In genomic region chr8:107292119-107292927, GRCm38 (mm10) we compare ENCODE assay signal across 8 mouse cellular contexts. TPM values are rescaled to one million over a fixed set of nuclear protein-coding genes. Genes with fewer than 3 reads are reported as not detected.
DNase-seq lines count a peak whose midpoint lies in the region; ATAC-seq and TF ChIP-seq lines count a peak whose summit lies in the region.

No protein-coding gene starts in this region.

- no peaks in the 10 kb centered on the region for H3K9me3 ChIP-seq in kidney, embryonic 16.5 days (ENCODE audit: low read length)
- H3K9me3 ChIP-seq in forebrain, embryonic 14.5 days (replicated peaks; ENCODE audit: control insufficient read depth, low read length): no peaks in the 10 kb centered on the region
- no peaks in the 10 kb centered on the region for H3K9me3 ChIP-seq in liver, postnatal 0 days (ENCODE audit: low read length)

- peak overlapping the region; percentile 44 for H3K4me2 ChIP-seq in kidney, embryonic 16.5 days (replicated peaks; ENCODE audit: low read depth, low read length)
- peak overlapping the region; percentile 47 for H3K4me2 ChIP-seq in forebrain, embryonic 14.5 days (ENCODE audit: low read length)
- H3K4me2 ChIP-seq in liver, postnatal 0 days (ENCODE audit: low read depth, low read length): peak overlapping the region; percentile 87

- TF ChIP-seq EP300 in liver, postnatal 0 days (IDR thresholded peaks at IDR 0.05; ENCODE audit: low read depth): no peak

- H3K4me1 ChIP-seq in kidney, embryonic 16.5 days (ENCODE audit: insufficient read depth, low read length): peaks cover 19% of the 10 kb centered on the region
- H3K4me1 ChIP-seq in forebrain, embryonic 14.5 days (ENCODE audit: control insufficient read depth, insufficient read depth, low read length): peaks cover 11% of the 10 kb centered on the region
- peaks cover 3% of the 10 kb centered on the region; the same call in 1 of the 2 replicates for H3K4me1 ChIP-seq in liver, postnatal 0 days (ENCODE audit: insufficient read depth)

- peak; percentile 8; the same call in 1 of the 2 replicates for TF ChIP-seq CTCF in liver, postnatal 0 days (IDR thresholded peaks at IDR 0.05; ENCODE audit: low read depth)

- no peaks in the 10 kb centered on the region for H3K36me3 ChIP-seq in kidney, embryonic 16.5 days (ENCODE audit: insufficient read depth, low read length)
- H3K36me3 ChIP-seq in forebrain, embryonic 14.5 days (ENCODE audit: control insufficient read depth, insufficient read depth, low read length): no peaks in the 10 kb centered on the region
- no peaks in the 10 kb centered on the region; the same call in 1 of the 2 replicates for H3K36me3 ChIP-seq in liver, postnatal 0 days (replicated peaks; ENCODE audit: insufficient read depth, low read length)

- H3K9ac ChIP-seq in kidney, embryonic 16.5 days (replicated peaks; ENCODE audit: low read length): peak overlapping the region; percentile 58
- peak overlapping the region; percentile 74 for H3K9ac ChIP-seq in forebrain, embryonic 14.5 days (ENCODE audit: low read length)
- peak overlapping the region; percentile 96 for H3K9ac ChIP-seq in liver, postnatal 0 days (replicated peaks)

- no peak for DNase-seq in kidney, postnatal 10 days
- peak; percentile 55 for DNase-seq in ZHBTc4 (ENCODE audit: low read depth, low spot score)
- no peak for DNase-seq in forebrain, embryonic 14.5 days (ENCODE audit: low spot score)
- DNase-seq in liver, postnatal 0 days: no peak
- DNase-seq in testis, postnatal 14 days (ENCODE audit: low spot score): peak; percentile 16
- DNase-seq in right cerebral cortex, postnatal 25 days: no peak
- no peak for DNase-seq in cerebellum, postnatal 4 days (ENCODE audit: low spot score in 2 of 2)

- no peaks in the 10 kb centered on the region for H3K27me3 ChIP-seq in kidney, embryonic 16.5 days (ENCODE audit: insufficient read depth, low read length)
- no peaks in the 10 kb centered on the region for H3K27me3 ChIP-seq in forebrain, embryonic 14.5 days (replicated peaks; ENCODE audit: control insufficient read depth, insufficient read depth, low read length)
- no peaks in the 10 kb centered on the region for H3K27me3 ChIP-seq in liver, postnatal 0 days (ENCODE audit: insufficient read depth, low read length)

- WGBS in kidney, embryonic 16.5 days: 53% methylated on average over 18 of the region's 18 CpGs
- 63% methylated on average over 18 of the region's 18 CpGs for WGBS in forebrain, embryonic 14.5 days
- WGBS in liver, postnatal 0 days (ENCODE audit: insufficient replicate concordance): 56% methylated on average over 18 of the region's 18 CpGs

- peak; percentile 24 for ATAC-seq in kidney, embryonic 16.5 days (ENCODE audit: low FRiP score, low TSS enrichment)
- ATAC-seq in forebrain, embryonic 14.5 days: peak; percentile 22; the same call in 1 of the 2 replicates
- no peak for ATAC-seq in liver, postnatal 0 days

- peak overlapping the region; percentile 98 for H3K4me3 ChIP-seq in kidney, embryonic 16.5 days (ENCODE audit: low read length)
- peak overlapping the region; percentile 94 for H3K4me3 ChIP-seq in forebrain, embryonic 14.5 days (ENCODE audit: low read depth, low read length)
- H3K4me3 ChIP-seq in liver, postnatal 0 days (ENCODE audit: low read depth, low read length): peak overlapping the region; percentile 95

- peak overlapping the region; percentile 99 for H3K27ac ChIP-seq in kidney, embryonic 16.5 days (ENCODE audit: low read length)
- H3K27ac ChIP-seq in forebrain, embryonic 14.5 days (ENCODE audit: low read depth, low read length): peak overlapping the region; percentile 94
- peak overlapping the region; percentile 98 for H3K27ac ChIP-seq in liver, postnatal 0 days (ENCODE audit: low read depth)

RNA-seq across cellular contexts. Expression of gene Nfat5, which starts 0.9 kb away (rescaled TPM):
- polyA plus RNA-seq in kidney, embryonic 16.5 days (2015; fragmentation: Nextera tagmentation; extraction: Ambion mirVana): 21.0 and 28.9 TPM in 2 replicates
- 3.4 and 5.3 TPM in 2 replicates for polyA plus RNA-seq in forebrain, embryonic 14.5 days (2014; fragmentation: Nextera tagmentation; extraction: Ambion mirVana)
- polyA plus RNA-seq in liver, postnatal 0 days (2015; fragmentation: Nextera tagmentation; extraction: Ambion mirVana): 1.6 and 1.7 TPM in 2 replicates

Comparison
In these comparisons a context has a peak if more than half of its experiments do, and no peak if none do; other contexts are left out.
1. DNase-seq: peak in ZHBTc4 (single experiment) and testis, postnatal 14 days (single experiment); none in kidney, postnatal 10 days (single experiment), forebrain, embryonic 14.5 days (single experiment), liver, postnatal 0 days (single experiment), right cerebral cortex, postnatal 25 days (single experiment) and cerebellum, postnatal 4 days (0 of 2).
2. Peak in every context shown above with its lines, with median percentiles within 50 percentile points of each other: H3K27ac ChIP-seq, H3K4me2 ChIP-seq, H3K4me3 ChIP-seq and H3K9ac ChIP-seq.